Mouse (Mus musculus): ENCODE results near the gene Thap8.

The Thap8 gene

GRCm38 (mm10) chr7:30286701-30287410 is 7.0 kb downstream of the Thap8 start:
- DNase-seq (ENCODE audit: low spot score in 2 of 2): no peak

GRCm38 (mm10) chr7:30288046-30288445 is 8.2 kb downstream of the Thap8 start:
- no peak for DNase-seq (ENCODE audit: low spot score in 2 of 2)

- no peak for DNase-seq (ENCODE audit: low spot score in 2 of 2)
Measured at GRCm38 (mm10) chr7:30289071-30289713, 9.3 kb downstream of the Thap8 start.

- no peak for DNase-seq (ENCODE audit: low spot score in 2 of 2)
Measured at GRCm38 (mm10) chr7:30289714-30290399, 10.0 kb downstream of the Thap8 start.

- peak; percentile 79 to 82 for DNase-seq (ENCODE audit: low spot score in 2 of 2)
Measured at GRCm38 (mm10) chr7:30291215-30292131, 11.6 kb downstream of the Thap8 start, which contains the start of gene Clip3. TSS of gene Clip3 (plus strand) at chr7:30291728.

- no peak for DNase-seq (ENCODE audit: low spot score in 2 of 2)
Measured at GRCm38 (mm10) chr7:30293795-30294194, 13.9 kb downstream of the Thap8 start.

- DNase-seq (ENCODE audit: low spot score in 2 of 2): no peak
Measured at GRCm38 (mm10) chr7:30294296-30294695, 14.4 kb downstream of the Thap8 start.

- peak in 1 of 2 experiments; percentile 39 for DNase-seq (ENCODE audit: low spot score in 2 of 2)
Measured at GRCm38 (mm10) chr7:30295103-30295502, 15.2 kb downstream of the Thap8 start.

- no peak for DNase-seq (ENCODE audit: low spot score in 2 of 2)
Measured at GRCm38 (mm10) chr7:30296816-30297215, 16.9 kb downstream of the Thap8 start.

GRCm38 (mm10) chr7:30297266-30297665 is 17.4 kb downstream of the Thap8 start:
- DNase-seq (ENCODE audit: low spot score in 2 of 2): no peak

GRCm38 (mm10) chr7:30300914-30301313 is 21.0 kb downstream of the Thap8 start:
- DNase-seq (ENCODE audit: low spot score in 2 of 2): no peak

- no peak for DNase-seq (ENCODE audit: low spot score in 2 of 2)
Measured at GRCm38 (mm10) chr7:30306083-30306779, 26.3 kb downstream of the Thap8 start.

GRCm38 (mm10) chr7:30308076-30309005 is 28.4 kb downstream of the Thap8 start, which contains the start of gene Alkbh6:
TSS of gene Alkbh6 (plus strand) at chr7:30308717.
- DNase-seq (ENCODE audit: low spot score in 2 of 2): peak; percentile 74 to 89

- DNase-seq (ENCODE audit: low spot score in 2 of 2): no peak
Measured at GRCm38 (mm10) chr7:30309395-30310129, 29.7 kb downstream of the Thap8 start.

GRCm38 (mm10) chr7:30310136-30310535 is 30.2 kb downstream of the Thap8 start:
- DNase-seq (ENCODE audit: low spot score in 2 of 2): no peak

- no peak for DNase-seq (ENCODE audit: low spot score in 2 of 2)
Measured at GRCm38 (mm10) chr7:30313666-30314320, 33.9 kb downstream of the Thap8 start.

GRCm38 (mm10) chr7:30314721-30315155 is 34.8 kb downstream of the Thap8 start, which contains the start of gene Syne4:
TSS of gene Syne4 (plus strand) at chr7:30314807.
- DNase-seq (ENCODE audit: low spot score in 2 of 2): no peak

Data from cerebellum, postnatal 4 days (tissue).